Mouse (Mus musculus) liver, postnatal 0 days (tissue): ENCODE measurements around the gene Rnft1.

Source experiments
- CTCF ChIP-seq: sonication (generic); IDR thresholded peaks from 2 replicates; pipeline ENCODE4 v1.5.1; 2016; ENCODE audit warnings: antibody characterized with exemption, low read depth
- EP300 ChIP-seq: IDR thresholded peaks from 2 replicates; pipeline ENCODE4 v1.6.1; 2016; ENCODE audit warnings: antibody characterized with exemption, low read depth, mild to moderate bottlenecking

DNA sequence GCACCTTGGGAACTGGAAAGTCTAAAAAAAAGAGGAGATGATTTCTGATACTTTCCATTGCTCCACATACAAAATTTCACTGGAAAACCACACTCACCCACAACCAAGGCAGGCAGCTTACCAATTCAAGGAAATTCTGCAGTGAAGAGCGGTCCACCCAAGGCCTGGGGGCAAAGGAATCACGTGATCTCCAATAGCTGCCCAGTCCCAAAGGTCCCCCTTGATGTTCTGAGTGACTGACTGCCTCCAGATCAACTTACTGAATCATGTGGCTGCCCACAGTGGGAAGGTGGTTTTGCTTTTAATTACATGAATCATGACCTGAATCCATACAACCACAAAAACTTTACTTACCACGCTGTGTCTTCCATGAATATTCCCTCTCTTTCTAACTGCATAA, 32.8 kb downstream of the Rnft1 start:
- TF ChIP-seq CTCF (no peak), EP300 (no peak)
